Comparison of ENCODE assay signal across 14 mouse cellular contexts in genomic region chr14:123009108-123010018, GRCm38 (mm10). TPM values are rescaled to one million over a fixed set of nuclear protein-coding genes. Genes with fewer than 3 reads are reported as not detected.
DNase-seq lines count a peak whose midpoint lies in the region; ATAC-seq lines count a peak whose summit lies in the region.
"Had no signal": no experiment of that assay in that cellular context is flagged by ENCODE, and none has a peak within 500 bp of the region (broad histone marks: within the 10 kb centered on the region; RNA-seq: fewer than 3 reads in every experiment).

No protein-coding gene starts in this region.

- intact Hi-C loops in heart, postnatal 36 days (cut with DNase I) = no loop called here

- ATAC-seq in heart, embryonic 12.5 days (ENCODE audit: insufficient number of reproducible peaks, low FRiP score) = peak; percentile 86
- ATAC-seq in midbrain, embryonic 12.5 days (ENCODE audit: low FRiP score, low read depth) = peak; percentile 84
- ATAC-seq: lung, postnatal 0 days had no signal

- 0 out of 2 replicates have a peak overlapping the region, but pooled peaks have one; percentile 1 for H3K4me3 ChIP-seq in heart, embryonic 12.5 days
- no peak overlapping the region for H3K4me3 ChIP-seq in midbrain, embryonic 12.5 days
- H3K4me3 ChIP-seq: embryonic facial prominence, embryonic 15.5 days; limb, embryonic 15.5 days had no signal

- H3K4me1 ChIP-seq in heart, embryonic 12.5 days (replicated peaks) = peaks cover 17% of the 10 kb centered on the region
- peaks cover 9% of the 10 kb centered on the region; the same call in 1 of the 2 replicates for H3K4me1 ChIP-seq in midbrain, embryonic 12.5 days
- H3K4me1 ChIP-seq: embryonic facial prominence, embryonic 15.5 days; limb, embryonic 15.5 days had no signal

- H3K27me3 ChIP-seq in heart, embryonic 12.5 days (replicated peaks) = no peaks in the 10 kb centered on the region
- no peaks in the 10 kb centered on the region for H3K27me3 ChIP-seq in midbrain, embryonic 12.5 days
- H3K27me3 ChIP-seq: embryonic facial prominence, embryonic 15.5 days; limb, embryonic 15.5 days had no signal

- no peak for DNase-seq in heart, postnatal 36 days
- DNase-seq in thymus, postnatal 4 days = peak; percentile 27
- no peak for DNase-seq in thymus, postnatal 36 days
- no peak for DNase-seq in urinary bladder, postnatal 25 days (ENCODE audit: low spot score)
- DNase-seq in gastrocnemius, adult 18-20 months (ENCODE audit: low spot score) = no peak
- DNase-seq in lung, postnatal 10 days = no peak
- DNase-seq: cerebellum, postnatal 14 days; thymus, adult 18-20 months had no signal

- H3K4me2 ChIP-seq in heart, embryonic 12.5 days = peak overlapping the region; percentile 43
- H3K4me2 ChIP-seq in midbrain, embryonic 12.5 days (replicated peaks) = no peak overlapping the region
- H3K4me2 ChIP-seq: embryonic facial prominence, embryonic 15.5 days; limb, embryonic 15.5 days had no signal

- H3K27ac ChIP-seq in heart, embryonic 12.5 days (ENCODE audit: poor library complexity, severe bottlenecking) = peak overlapping the region; percentile 35; the same call in 1 of the 2 replicates
- H3K27ac ChIP-seq in midbrain, embryonic 12.5 days (replicated peaks) = peak overlapping the region; percentile 56
- H3K27ac ChIP-seq: embryonic facial prominence, embryonic 15.5 days; kidney, postnatal 0 days; limb, embryonic 15.5 days had no signal

- no peaks in the 10 kb centered on the region for H3K9me3 ChIP-seq in heart, embryonic 12.5 days (replicated peaks)
- H3K9me3 ChIP-seq in midbrain, embryonic 12.5 days = no peaks in the 10 kb centered on the region
- H3K9me3 ChIP-seq: embryonic facial prominence, embryonic 15.5 days; limb, embryonic 15.5 days had no signal

- no peaks in the 10 kb centered on the region for H3K36me3 ChIP-seq in heart, embryonic 12.5 days
- H3K36me3 ChIP-seq in midbrain, embryonic 12.5 days = no peaks in the 10 kb centered on the region
- H3K36me3 ChIP-seq: embryonic facial prominence, embryonic 15.5 days; limb, embryonic 15.5 days had no signal

- H3K9ac ChIP-seq in heart, embryonic 12.5 days = no peak overlapping the region
- no peak overlapping the region for H3K9ac ChIP-seq in midbrain, embryonic 12.5 days (replicated peaks)
- H3K9ac ChIP-seq: embryonic facial prominence, embryonic 15.5 days; limb, embryonic 15.5 days had no signal

- WGBS in heart, embryonic 12.5 days = 17% methylated on average over 18 of the region's 18 CpGs
- 56% methylated on average over 18 of the region's 18 CpGs for WGBS in midbrain, embryonic 12.5 days

RNA-seq across cellular contexts. Expression of gene Tmtc4, which starts 25.5 kb away (rescaled TPM):
- 22.3 and 23.2 TPM in 2 replicates for polyA plus RNA-seq in heart, embryonic 12.5 days (2016; fragmentation: Nextera tagmentation; extraction: Ambion mirVana)
- total RNA-seq in heart, postnatal 36 days (2021) = 10 to 100 TPM; 11.2 to 13.0 TPM
- 43.8 and 45.8 TPM in 2 replicates for polyA plus RNA-seq in midbrain, embryonic 12.5 days (2016; fragmentation: Nextera tagmentation; extraction: Ambion mirVana)
- 1 to 10 TPM; 2.3 to 3.3 TPM for total RNA-seq in gastrocnemius, adult 18-20 months (2021)
